Mouse (Mus musculus): ENCODE results near the gene BC107364. TPM values are rescaled to one million over a fixed set of nuclear protein-coding genes. Genes with fewer than 3 reads are reported as not detected.

The BC107364 gene
- total and polyA plus RNA-seq, 3 experiments: 0.17 TPM; not detected in 2

DNA sequence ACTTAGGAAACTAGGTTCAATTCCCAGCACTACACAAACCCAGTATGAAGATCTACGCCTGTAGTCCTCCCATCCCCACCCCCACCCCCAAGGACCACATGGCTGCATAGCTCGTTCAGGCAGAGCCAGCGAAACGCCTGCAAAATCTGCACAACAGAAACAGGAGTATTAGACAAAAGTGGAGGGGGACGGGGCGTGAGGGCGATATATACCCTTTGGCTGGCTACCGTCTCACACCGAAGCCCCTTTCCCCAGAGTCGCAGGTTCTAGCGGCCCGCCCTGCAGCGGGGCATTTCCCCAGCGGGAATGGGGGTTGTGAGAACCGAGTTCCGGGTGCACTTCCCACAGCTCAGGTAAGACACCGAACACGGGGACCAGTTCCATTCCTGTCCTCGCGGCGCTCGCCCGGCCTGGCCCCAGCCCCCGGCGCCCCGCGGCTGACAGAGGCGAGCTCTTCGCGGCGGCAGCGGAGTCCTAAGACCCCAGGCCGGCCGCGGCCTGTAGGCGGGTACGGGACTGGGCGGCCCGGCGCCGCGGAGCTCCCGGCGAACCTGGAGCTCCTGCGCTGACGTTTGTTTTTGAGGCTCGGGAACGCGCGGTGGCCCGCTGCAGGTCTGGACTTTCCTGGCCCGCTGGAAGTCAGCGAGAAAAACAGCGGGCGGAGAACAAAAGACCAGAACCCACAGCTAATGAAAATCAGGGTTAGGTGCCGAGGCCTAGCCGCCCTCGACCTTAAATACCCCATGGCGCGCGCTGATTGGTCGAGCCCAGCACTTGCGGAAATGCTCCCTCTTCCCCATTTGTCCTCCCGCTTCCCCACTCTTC, 37.8 kb downstream of the BC107364 start:
- DNase-seq (ENCODE audit: low read depth, low spot score): peak; percentile 99
- Histone ChIP-seq H3K79me2 (ENCODE audit: control insufficient read depth, insufficient read depth, low read length, poor library complexity) (peaks cover 6% of the 10 kb centered on the region; the same call in 1 of the 2 replicates), H3K9me3 (replicated peaks; ENCODE audit: insufficient read depth, low read length) (no peaks in the 10 kb centered on the region), H3K9ac (ENCODE audit: control insufficient read depth, low read depth, low read length, poor library complexity, severe bottlenecking) (peak overlapping the region; percentile 90), H3K27me3 (ENCODE audit: control insufficient read depth in 1 of 2, insufficient read depth in 2 of 2, low read length in 2 of 2) (no peaks in the 10 kb centered on the region), H3K27ac (ENCODE audit: control insufficient read depth, low read depth, low read length) (peak overlapping the region; percentile 77), H3K4me3 (ENCODE audit: control insufficient read depth in 1 of 2, insufficient read depth in 1 of 2, low read depth in 2 of 2, low read length in 2 of 2) (peak overlapping the region; percentile 77 to 90), H3K36me3 (ENCODE audit: control insufficient read depth in 1 of 2, insufficient read depth in 2 of 2, low read length in 2 of 2) (peaks cover 0 to 17% of the 10 kb centered on the region in 2 experiments; a peak in 2 of 4 replicates), H3K4me1 (ENCODE audit: control insufficient read depth in 1 of 2, insufficient read depth in 2 of 2, low read length in 2 of 2) (peaks cover 8 to 19% of the 10 kb centered on the region in 2 experiments; a peak in 3 of 4 replicates)
- peak; percentile 86 for TF ChIP-seq MAX (IDR thresholded peaks at IDR 0.05; ENCODE audit: low read length)
- peak; percentile 74; the same call in 1 of the 2 replicates for TF ChIP-seq HCFC1 (IDR thresholded peaks at IDR 0.05; ENCODE audit: low read depth, low read length)
- peak; percentile 45; the same call in 1 of the 2 replicates for TF ChIP-seq CHD2 (IDR thresholded peaks at IDR 0.05; ENCODE audit: low read length)
- TF ChIP-seq RCOR1 (IDR thresholded peaks at IDR 0.05; ENCODE audit: low read depth, low read length): peak; percentile 44; the same call in 1 of the 2 replicates
- no peak for TF ChIP-seq EP300 (IDR thresholded peaks at IDR 0.05; ENCODE audit: low read depth in 1 of 2, low read length in 2 of 2)
- no peak; the same call in 1 of the 2 replicates for TF ChIP-seq GATA1 (IDR thresholded peaks at IDR 0.05; ENCODE audit: low read depth, low read length)
- no peak for TF ChIP-seq MEF2A (IDR thresholded peaks at IDR 0.05; ENCODE audit: extremely low read depth, insufficient replicate concordance, low read depth, low read length, poor library complexity, severe bottlenecking)
- TF ChIP-seq ZC3H11A (IDR thresholded peaks at IDR 0.05; ENCODE audit: low read depth, low read length): no peak
- TF ChIP-seq BHLHE40 (IDR thresholded peaks at IDR 0.05; ENCODE audit: borderline replicate concordance, low read depth, low read length): no peak; the same call in 1 of the 2 replicates
- peak; percentile 99 for TF ChIP-seq TBP (IDR thresholded peaks at IDR 0.05; ENCODE audit: low read depth, low read length)
- TF ChIP-seq USF2 (IDR thresholded peaks at IDR 0.05; ENCODE audit: borderline replicate concordance in 1 of 2, insufficient read depth in 1 of 2, low read depth in 1 of 2, low read length in 2 of 2): no peak
- peak; percentile 100 for TF ChIP-seq ZMIZ1 (IDR thresholded peaks at IDR 0.05; ENCODE audit: low read depth, low read length)
- TF ChIP-seq SIN3A (IDR thresholded peaks at IDR 0.05; ENCODE audit: low read length): peak; percentile 77
- TF ChIP-seq POLR2A (IDR thresholded peaks at IDR 0.05; ENCODE audit: control insufficient read depth in 1 of 2, insufficient read depth in 1 of 2, low read depth in 1 of 2, low read length in 2 of 2, poor library complexity in 1 of 2): peak; percentile 98 to 100
- TF ChIP-seq SMC3 (IDR thresholded peaks at IDR 0.05; ENCODE audit: low read depth, low read length): no peak
- peak; percentile 61; the same call in 1 of the 2 replicates for TF ChIP-seq MAZ (IDR thresholded peaks at IDR 0.05; ENCODE audit: low read depth, low read length)
- TF ChIP-seq TAL1 (IDR thresholded peaks at IDR 0.05; ENCODE audit: low read length): no peak
- TF ChIP-seq NRF1 (IDR thresholded peaks at IDR 0.05; ENCODE audit: insufficient read depth, low read depth, low read length, poor library complexity, severe bottlenecking): no peak
- no peak; the same call in 1 of the 2 replicates for TF ChIP-seq KAT2A (conservative IDR thresholded peaks at IDR 0.05; ENCODE audit: low read depth, low read length)
- no peak for TF ChIP-seq RAD21 (IDR thresholded peaks at IDR 0.05; ENCODE audit: low read depth, low read length)
- peak; percentile 78 for TF ChIP-seq TCF12 (IDR thresholded peaks at IDR 0.05; ENCODE audit: low read depth, low read length)
- TF ChIP-seq ZKSCAN1 (IDR thresholded peaks at IDR 0.05; ENCODE audit: low read depth, low read length): no peak
- 0 out of 2 replicates have a peak, but pooled peaks have one; percentile 42 for TF ChIP-seq MAFK (IDR thresholded peaks at IDR 0.05; ENCODE audit: borderline replicate concordance, low read depth, low read length)
- TF ChIP-seq JUND (IDR thresholded peaks at IDR 0.05; ENCODE audit: low read depth, low read length): no peak
- peak; percentile 45; the same call in 1 of the 2 replicates for TF ChIP-seq USF1 (IDR thresholded peaks at IDR 0.05; ENCODE audit: low read depth, low read length)
- no peak for TF ChIP-seq ZNF384 (IDR thresholded peaks at IDR 0.05; ENCODE audit: low read depth, low read length)
- TF ChIP-seq CTCF (IDR thresholded peaks at IDR 0.05 in 2 of 3, conservative IDR thresholded peaks at IDR 0.05 in 1 of 3; ENCODE audit: control insufficient read depth in 1 of 3, insufficient read depth in 1 of 3, low read depth in 2 of 3, low read length in 3 of 3, poor library complexity in 1 of 3, severe bottlenecking in 1 of 3): 0 out of 6 replicates have a peak, but pooled peaks of 1 of the 3 experiments have one; percentile 12
- peak; percentile 100 for TF ChIP-seq NELFE (IDR thresholded peaks at IDR 0.05; ENCODE audit: low read depth, low read length)
- peak; percentile 97 for TF ChIP-seq MYC (IDR thresholded peaks at IDR 0.05; ENCODE audit: low read depth, low read length)
- peak; percentile 90 for TF ChIP-seq UBTF (IDR thresholded peaks at IDR 0.05; ENCODE audit: borderline replicate concordance, insufficient read depth, low read depth, low read length)
- peak; percentile 93; the same call in 1 of the 2 replicates for TF ChIP-seq POLR2AphosphoS5 (IDR thresholded peaks at IDR 0.05; ENCODE audit: borderline replicate concordance, low read depth, low read length)
- no peak for TF ChIP-seq GABPA (IDR thresholded peaks at IDR 0.05; ENCODE audit: low read depth, low read length)
- peak; percentile 99 for TF ChIP-seq POLR2AphosphoS2 (IDR thresholded peaks at IDR 0.05; ENCODE audit: low read length)
- peak; percentile 98 for TF ChIP-seq ELF1 (IDR thresholded peaks at IDR 0.05; ENCODE audit: low read depth, low read length)

All from MEL (cell line).